Mouse (Mus musculus) megakaryocyte, embryonic 14.5 days (primary cell): ENCODE data around the gene Atp8a2. TPM values are rescaled to one million over a fixed set of nuclear protein-coding genes. Genes with fewer than 3 reads are reported as not detected.

Experiments used
- H3K27me3 ChIP-seq: replicated peaks from 2 replicates; pipeline ENCODE3; 2012; ENCODE audit warnings: inconsistent platforms
- H3K36me3 ChIP-seq: replicated peaks from 2 replicates; pipeline ENCODE3; 2012; ENCODE audit warnings: low read length, inconsistent platforms, mixed read lengths
- H3K4me1 ChIP-seq: 2 replicates; pipeline ENCODE4 v1.6.1; 2012; ENCODE audit warnings: inconsistent platforms
- H3K4me3 ChIP-seq: replicated peaks from 2 replicates; pipeline ENCODE3; 2012; ENCODE audit warnings: moderate library complexity, mild to moderate bottlenecking, inconsistent platforms
- H3K9me3 ChIP-seq: 2 replicates; pipeline ENCODE4 v1.6.1; 2012; ENCODE audit warnings: inconsistent platforms
- FLI1 ChIP-seq: IDR thresholded peaks from 2 replicates; pipeline ENCODE4 v1.6.1; 2012; ENCODE audit warnings: low read length, inconsistent platforms, mixed read lengths
- GATA1 ChIP-seq: IDR thresholded peaks from 3 replicates; pipeline ENCODE4 v1.6.1; 2012; ENCODE audit warnings: mixed read lengths, low read length, inconsistent platforms, borderline replicate concordance
- polyA plus RNA-seq: library from polyadenylated mRNA; stranded (reverse); fragments of >175 nt; gene quantifications from 2 replicates; pipeline ENCODE4 v1.2.3, GENCODE M21; 2012; ENCODE audit warnings: low replicate concordance; ENCODE audit not compliant: insufficient read depth

Atp8a2 gene
- polyA plus RNA-seq, 1 experiment: 0.02 TPM

GRCm38 (mm10) chr14:60121572-60121971 is 75.4 kb downstream of the Atp8a2 start:
- no peaks in the 10 kb centered on the region for H3K36me3 ChIP-seq
- H3K27me3 ChIP-seq: peaks cover 23% of the 10 kb centered on the region
- H3K4me1 ChIP-seq: peaks cover 8% of the 10 kb centered on the region
- no peak for TF ChIP-seq FLI1
- TF ChIP-seq GATA1: no peak
- no peak overlapping the region for H3K4me3 ChIP-seq
- H3K9me3 ChIP-seq: no peaks in the 10 kb centered on the region

GRCm38 (mm10) chr14:60117792-60118585 is 79.0 kb downstream of the Atp8a2 start:
- H3K27me3 ChIP-seq: peaks cover 12% of the 10 kb centered on the region
- H3K9me3 ChIP-seq: no peaks in the 10 kb centered on the region
- no peak overlapping the region for H3K4me3 ChIP-seq
- no peak for TF ChIP-seq FLI1
- no peak for TF ChIP-seq GATA1
- H3K4me1 ChIP-seq: peaks cover 8% of the 10 kb centered on the region
- no peaks in the 10 kb centered on the region for H3K36me3 ChIP-seq

- Histone ChIP-seq H3K4me1 (peaks cover 6% of the 10 kb centered on the region), H3K4me3 (peak overlapping the region; percentile 70), H3K36me3 (no peaks in the 10 kb centered on the region), H3K27me3 (peaks cover 32% of the 10 kb centered on the region), H3K9me3 (0 out of 2 replicates have a peak, but pooled peaks cover 3% of the 10 kb centered on the region)
- no peak for TF ChIP-seq FLI1
- no peak for TF ChIP-seq GATA1
These were observed 109.9 kb downstream of the Atp8a2 start for GRCm38 (mm10) chr14:60086808-60087725.

GRCm38 (mm10) chr14:60086254-60086807 is 110.6 kb downstream of the Atp8a2 start:
- TF ChIP-seq GATA1: no peak
- no peak for TF ChIP-seq FLI1
- Histone ChIP-seq H3K9me3 (0 out of 2 replicates have a peak, but pooled peaks cover 3% of the 10 kb centered on the region), H3K4me3 (peak overlapping the region; percentile 70), H3K36me3 (no peaks in the 10 kb centered on the region), H3K4me1 (peaks cover 6% of the 10 kb centered on the region), H3K27me3 (peaks cover 31% of the 10 kb centered on the region)

- TF ChIP-seq GATA1: no peak
- TF ChIP-seq FLI1: no peak
These were observed 114.2 kb downstream of the Atp8a2 start for GRCm38 (mm10) chr14:60082771-60083170.

GRCm38 (mm10) chr14:60072496-60072895 is 124.5 kb downstream of the Atp8a2 start:
- TF ChIP-seq FLI1 (no peak), GATA1 (no peak)
- Histone ChIP-seq H3K9me3 (0 out of 2 replicates have a peak, but pooled peaks cover 3% of the 10 kb centered on the region), H3K4me3 (no peak overlapping the region), H3K27me3 (peaks cover 8% of the 10 kb centered on the region), H3K4me1 (no peaks in the 10 kb centered on the region), H3K36me3 (no peaks in the 10 kb centered on the region)

More at GRCm38 (mm10) chr14:60082771-60083170, 114.2 kb downstream of the Atp8a2 start:
- Histone ChIP-seq H3K27me3 (peaks cover 31% of the 10 kb centered on the region), H3K36me3 (no peaks in the 10 kb centered on the region), H3K4me1 (peaks cover 6% of the 10 kb centered on the region), H3K9me3 (0 out of 2 replicates have a peak, but pooled peaks cover 3% of the 10 kb centered on the region), H3K4me3 (no peak overlapping the region)

- Histone ChIP-seq H3K9me3 (no peaks in the 10 kb centered on the region), H3K4me1 (peaks cover 4% of the 10 kb centered on the region), H3K27me3 (peaks cover 8% of the 10 kb centered on the region), H3K36me3 (no peaks in the 10 kb centered on the region), H3K4me3 (no peak overlapping the region)
- TF ChIP-seq FLI1 (no peak), GATA1 (no peak)
These were observed 131.8 kb downstream of the Atp8a2 start for GRCm38 (mm10) chr14:60065186-60065585.

- no peak for TF ChIP-seq GATA1
- no peak for TF ChIP-seq FLI1
- H3K4me3 ChIP-seq: no peak overlapping the region
These were observed 136.0 kb downstream of the Atp8a2 start for GRCm38 (mm10) chr14:60061023-60061422.

GRCm38 (mm10) chr14:60058867-60059266 is 138.1 kb downstream of the Atp8a2 start:
- H3K4me1 ChIP-seq: peaks cover 6% of the 10 kb centered on the region; the same call in 1 of the 2 replicates
- TF ChIP-seq FLI1 (no peak), GATA1 (no peak)
- no peaks in the 10 kb centered on the region for H3K27me3 ChIP-seq
- no peak overlapping the region for H3K4me3 ChIP-seq
- H3K36me3 ChIP-seq: no peaks in the 10 kb centered on the region
- no peaks in the 10 kb centered on the region for H3K9me3 ChIP-seq

More at GRCm38 (mm10) chr14:60061023-60061422, 136.0 kb downstream of the Atp8a2 start:
- H3K9me3 ChIP-seq: no peaks in the 10 kb centered on the region
- H3K36me3 ChIP-seq: no peaks in the 10 kb centered on the region
- peaks cover 2% of the 10 kb centered on the region for H3K27me3 ChIP-seq
- peaks cover 4% of the 10 kb centered on the region; the same call in 1 of the 2 replicates for H3K4me1 ChIP-seq

GRCm38 (mm10) chr14:60055231-60055630 is 141.7 kb downstream of the Atp8a2 start:
- H3K27me3 ChIP-seq: no peaks in the 10 kb centered on the region
- 0 out of 2 replicates have a peak, but pooled peaks cover 2% of the 10 kb centered on the region for H3K4me1 ChIP-seq
- H3K36me3 ChIP-seq: no peaks in the 10 kb centered on the region
- H3K9me3 ChIP-seq: no peaks in the 10 kb centered on the region
- H3K4me3 ChIP-seq: no peak overlapping the region
- TF ChIP-seq GATA1 (no peak), FLI1 (no peak)
